Mouse (Mus musculus) gastrocnemius, postnatal 14 days (tissue): ENCODE results near the gene Stkld1. TPM values are rescaled to one million over a fixed set of nuclear protein-coding genes. Genes with fewer than 3 reads are reported as not detected.
"Not testable (repeated sequence)": the region's sequence is repeated elsewhere in the genome, so short reads cannot be mapped to it uniquely, and the experiment has no call there.

Experiments used
- DNase-seq: peaks from one replicate; pipeline ENCODE4 v3.0.0; 2021; ENCODE audit warnings: mixed read lengths
- intact Hi-C: fragments of 180-260 bp; cut with DNase I; formaldehyde crosslinking; loops from one replicate; pipeline ENCODE4 v1.15.1; 2025; ENCODE audit warnings: low total_unique reads
- long read RNA-seq, 2 experiments: library from polyadenylated mRNA; stranded (forward); transcript quantifications; one replicate each; pipeline ENCODE4 v2.0.0; 2021
- total RNA-seq, 2 experiments: library from RNA; stranded (reverse); gene quantifications; 2 replicates each; pipeline ENCODE4 v1.2.3; 2021

Gene Stkld1
- not detected for total RNA-seq
- long read RNA-seq, experiment 1: 0 reads
- long read RNA-seq, experiment 2: 0 reads

DNA sequence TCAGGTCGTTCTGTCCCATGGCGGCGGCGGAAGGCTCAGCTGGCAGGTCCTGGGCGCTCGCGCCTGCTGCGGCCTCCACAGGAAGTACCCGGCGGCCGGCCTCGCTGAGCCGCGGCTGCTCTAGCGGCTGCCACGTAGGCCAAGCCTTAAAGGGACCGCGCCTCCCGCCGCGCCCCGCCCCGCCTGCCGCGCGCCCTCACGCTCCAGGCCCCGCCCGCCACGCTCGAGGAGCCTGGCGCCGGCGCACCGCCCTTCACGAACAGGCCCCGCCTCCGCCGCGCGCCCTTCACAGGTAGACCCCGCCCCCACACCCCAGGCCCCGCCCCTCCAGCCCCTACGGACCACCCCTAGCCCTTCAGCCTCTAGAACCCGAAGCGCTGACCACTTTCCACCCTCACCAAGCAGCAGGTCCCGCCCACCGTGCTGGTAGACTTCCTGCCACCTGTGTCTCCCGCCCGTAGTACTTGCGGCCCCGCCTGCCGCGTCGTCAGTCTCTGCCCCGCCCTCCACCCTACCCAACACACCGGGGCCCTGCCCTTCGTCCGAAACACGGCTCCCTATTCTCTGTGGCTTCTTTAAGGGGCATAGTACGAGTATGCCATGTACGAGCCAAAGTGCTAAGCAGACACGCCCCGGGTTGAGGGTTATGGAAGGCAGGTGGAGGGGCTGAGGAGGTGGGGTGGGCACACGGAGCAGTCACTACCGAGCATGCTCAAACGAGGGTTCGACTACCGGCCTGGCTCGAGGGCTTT lies at the start of gene Stkld1, which contains the start of gene Surf4:
Gene Stkld1, plus strand, starts transcription at position 744 of the 752 bp plus-strand sequence.
Gene Surf4, minus strand, starts transcription at position 625 of the 752 bp plus-strand sequence.
- DNase-seq: peak; percentile 94
- intact Hi-C loops: loop anchor here (10.0 kb wide), 1 partner anchor 81 kb away; no protein-coding TSS in a partner anchor

DNA sequence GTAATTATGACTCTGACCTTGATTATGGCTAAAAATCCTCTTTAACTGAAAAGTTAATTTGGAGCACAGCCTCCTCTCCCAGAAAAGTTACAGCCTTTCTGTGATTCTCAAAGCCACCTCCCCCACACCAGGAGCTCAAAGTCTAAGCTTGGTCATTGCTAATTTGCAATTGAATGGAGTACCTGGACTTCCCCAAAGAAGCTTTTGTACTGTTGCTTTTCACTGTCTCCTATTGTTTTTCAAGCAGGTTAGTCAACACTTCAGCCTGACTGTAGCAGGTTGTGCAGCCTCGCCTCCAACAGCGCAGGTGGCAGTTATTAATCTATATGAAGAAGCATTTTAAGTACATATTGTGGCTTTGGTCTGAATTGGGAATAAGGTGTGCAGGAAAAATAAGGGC lies 48.3 kb upstream of the Stkld1 start:
- DNase-seq, intact Hi-C loops: not testable (repeated sequence)

DNA sequence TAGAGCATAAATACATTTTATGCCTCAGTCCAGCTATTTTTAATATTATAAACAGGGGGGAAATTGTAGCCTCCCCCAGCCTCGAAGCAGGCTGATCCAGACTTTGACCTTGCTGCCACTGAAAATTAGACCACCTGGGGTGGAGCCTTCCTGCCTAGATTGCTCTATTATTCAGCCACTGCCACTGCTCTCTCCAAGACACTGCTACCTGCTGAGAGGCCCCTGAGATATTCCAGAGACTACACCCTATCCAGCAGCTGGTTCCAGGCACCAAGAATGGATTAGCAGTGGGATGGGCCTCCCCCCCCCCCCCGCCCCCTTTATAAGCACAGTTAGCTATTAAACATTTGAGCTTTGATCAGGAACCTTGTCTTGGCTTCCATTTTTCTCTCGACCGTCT lies 47.7 kb upstream of the Stkld1 start:
- DNase-seq, intact Hi-C loops: not testable (repeated sequence)

DNA sequence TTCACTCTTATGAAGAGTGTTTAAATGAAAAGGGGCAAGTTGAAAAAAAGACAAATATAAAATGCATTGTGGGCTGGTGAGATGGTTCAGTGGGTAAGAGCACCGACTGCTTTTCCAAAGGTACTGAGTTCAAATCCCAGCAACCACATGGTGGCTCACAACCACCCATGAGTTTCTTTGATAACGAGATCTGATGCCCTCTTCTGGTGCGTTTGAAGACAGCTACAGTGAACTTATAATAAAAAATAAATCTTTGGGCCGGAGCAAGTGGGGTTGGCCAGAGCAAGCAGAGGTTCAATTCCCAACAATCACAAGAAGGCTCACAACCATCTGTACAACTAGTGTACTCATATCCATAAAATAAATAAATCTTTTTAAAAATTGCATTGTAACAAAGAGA lies 37.9 kb upstream of the Stkld1 start:
- intact Hi-C loops: no loop called here
- DNase-seq: no peak

DNA sequence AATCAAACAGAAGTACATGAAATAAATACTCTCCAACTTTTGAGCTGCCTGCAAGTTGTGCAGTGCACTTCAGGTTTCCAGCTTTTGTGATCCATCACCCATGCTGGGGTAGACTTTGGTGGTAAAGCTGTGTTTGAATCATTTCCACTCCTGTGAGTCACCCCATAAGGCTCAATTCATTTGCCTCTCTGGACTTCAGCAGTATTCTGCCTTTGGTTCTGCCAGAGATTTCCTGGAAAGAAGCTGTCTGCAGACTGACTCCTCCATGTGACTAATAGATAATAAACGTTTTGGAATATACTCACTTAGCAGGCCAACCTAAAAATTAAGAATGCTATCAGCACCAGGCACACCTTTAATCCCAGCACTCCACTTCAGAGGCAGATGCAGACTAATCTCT lies 33.1 kb upstream of the Stkld1 start:
- intact Hi-C loops: no loop called here

DNA sequence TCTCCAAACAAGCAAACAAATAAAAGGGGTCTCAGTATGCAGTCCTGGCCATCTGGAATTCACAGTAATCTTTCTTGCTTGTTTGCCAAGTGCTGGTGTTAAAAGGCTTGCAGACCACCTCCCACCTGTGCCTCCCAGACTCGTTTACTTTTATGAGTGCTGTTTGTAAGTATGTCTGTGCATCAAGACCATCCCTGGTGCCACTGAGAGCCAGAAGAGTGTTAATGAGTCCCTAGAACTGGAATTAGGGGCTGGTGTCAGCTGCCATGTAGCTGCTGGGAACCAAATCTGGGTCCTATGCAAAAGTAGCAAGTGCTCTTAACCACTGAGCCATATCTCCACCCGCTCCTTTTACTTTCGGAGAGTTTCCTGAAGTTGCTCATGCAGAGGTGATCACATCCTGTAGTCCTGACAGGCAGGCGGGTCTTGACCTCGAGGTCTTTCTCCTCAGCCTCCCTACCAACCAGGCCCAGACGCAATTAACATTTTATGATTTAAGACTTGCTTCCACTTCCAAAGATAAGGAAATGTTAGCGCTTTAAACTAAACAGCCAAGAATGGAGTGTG lies 31.9 kb upstream of the Stkld1 start:
- intact Hi-C loops: no loop called here
- no peak for DNase-seq

More for the DNA sequence above, 33.1 kb upstream of the Stkld1 start:
- no peak for DNase-seq

DNA sequence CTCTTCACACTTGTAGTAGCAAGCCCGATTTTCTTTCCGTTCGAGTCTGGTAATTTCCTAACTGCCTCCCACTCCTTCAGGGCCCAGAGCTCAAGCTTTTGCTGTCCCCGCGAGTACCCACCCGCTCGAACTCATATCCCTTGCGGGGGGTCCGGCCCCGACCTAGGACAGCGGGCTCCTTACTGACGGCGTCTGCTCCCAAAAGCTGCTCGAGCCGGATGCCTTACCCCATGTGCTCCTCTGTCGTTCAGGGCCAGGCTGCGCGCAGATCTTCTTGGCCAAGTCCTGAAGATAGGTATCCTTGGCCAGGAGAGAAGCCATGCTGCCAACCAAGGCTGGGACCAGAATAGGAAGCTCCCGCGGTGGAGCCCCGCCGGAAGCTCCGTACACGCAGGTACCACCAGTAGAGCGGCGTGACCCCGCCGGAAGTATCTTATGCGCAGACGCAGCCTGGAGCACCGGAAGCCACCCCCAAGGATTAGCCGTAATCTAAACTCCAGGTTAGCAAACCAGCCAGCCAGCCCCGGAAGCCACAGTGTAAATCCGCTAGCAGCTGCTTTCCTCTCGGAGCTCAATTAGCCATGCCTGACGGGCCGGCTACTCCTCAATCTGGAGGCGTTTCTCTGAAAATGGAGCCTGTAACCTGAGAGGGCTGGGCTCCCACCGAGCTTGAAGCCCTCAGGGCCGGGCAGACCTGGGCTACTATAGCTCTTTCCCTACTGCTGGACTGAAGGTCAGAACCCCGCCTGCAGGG lies 31.2 kb upstream of the Stkld1 start, which contains the start of gene Surf6:
Gene Surf6, minus strand, starts transcription at position 413 of the 754 bp plus-strand sequence.
- intact Hi-C loops: no loop called here
- DNase-seq: peak; percentile 93

DNA sequence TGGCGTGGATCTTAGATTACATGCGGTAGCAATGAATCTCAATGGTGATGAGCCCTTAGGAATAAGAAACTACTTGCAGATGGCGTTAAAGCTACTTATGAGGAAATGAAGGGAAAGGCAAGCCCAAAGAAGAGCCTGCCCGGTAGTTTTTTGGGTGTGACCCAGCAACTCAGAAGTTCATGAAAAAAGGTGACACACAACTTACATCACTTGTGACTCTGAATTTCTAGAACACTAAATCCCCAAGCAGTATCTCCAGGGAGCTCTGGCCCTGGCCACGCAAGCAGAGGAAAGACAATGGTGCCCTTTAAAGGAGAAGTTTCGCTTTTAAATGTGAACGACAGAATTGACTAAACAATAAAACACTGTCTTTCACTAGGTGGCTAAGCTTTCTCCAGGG lies 30.5 kb upstream of the Stkld1 start:
- DNase-seq: no peak
- intact Hi-C loops: no loop called here

DNA sequence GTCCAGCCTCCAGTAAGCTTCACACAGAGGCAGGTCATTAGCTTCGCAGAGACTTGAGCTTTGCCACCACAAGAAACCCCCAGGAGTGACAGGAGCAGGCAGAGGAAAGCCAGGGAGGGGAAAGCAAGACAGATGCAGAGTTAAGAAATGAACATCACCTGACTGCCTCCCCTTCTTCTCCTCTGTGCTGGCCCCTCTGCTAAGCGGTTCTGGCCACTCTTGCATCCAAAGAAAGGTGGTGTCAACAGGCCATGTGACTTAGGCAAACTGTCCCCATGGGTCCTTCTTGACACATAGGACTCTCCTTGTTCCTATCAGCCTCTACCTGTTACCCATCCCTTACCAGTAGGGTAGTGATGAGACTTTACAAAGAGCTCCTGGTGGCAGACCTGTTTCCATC lies 27.9 kb upstream of the Stkld1 start:
- intact Hi-C loops: no loop called here

DNA sequence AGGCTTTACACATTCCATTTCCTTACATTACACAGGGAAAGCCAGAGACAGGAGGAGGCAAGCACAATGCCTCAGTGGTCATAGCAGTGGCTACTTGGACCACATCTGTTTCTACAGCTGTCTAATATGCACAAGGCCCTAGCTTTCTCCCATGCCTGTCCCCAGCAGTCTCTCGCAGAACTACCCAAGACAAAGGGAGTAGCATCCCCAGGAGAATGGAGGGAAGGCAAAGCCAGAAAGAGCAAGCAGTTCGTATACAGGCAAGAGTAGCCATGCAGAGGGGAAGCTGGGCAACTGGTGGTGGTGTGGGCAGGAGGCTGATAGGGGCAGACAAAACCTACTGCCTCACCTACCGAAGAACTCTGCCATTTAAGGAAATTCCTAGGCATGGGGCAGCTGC lies 27.4 kb upstream of the Stkld1 start:
- intact Hi-C loops: no loop called here
- no peak for DNase-seq

More for the DNA sequence above, 27.9 kb upstream of the Stkld1 start:
- DNase-seq: no peak

DNA sequence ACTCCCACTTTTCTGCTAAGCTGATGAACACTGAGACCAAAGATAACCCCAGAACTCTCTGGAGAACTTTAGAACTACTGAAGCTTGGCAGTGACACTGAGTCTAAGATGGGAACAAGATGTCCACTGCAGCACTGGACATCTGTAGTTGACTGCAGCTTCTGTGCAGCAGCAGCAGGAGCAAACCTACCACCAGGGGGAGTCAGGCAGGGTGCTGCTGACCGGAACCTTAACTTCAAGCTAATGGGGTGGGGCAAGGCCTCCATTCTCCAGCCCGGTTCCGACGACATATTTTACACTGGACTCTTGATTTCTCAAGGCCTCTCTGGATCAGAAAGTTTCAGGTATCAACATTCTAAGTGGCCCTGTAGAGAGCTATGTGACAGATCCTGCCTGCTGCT lies 26.7 kb upstream of the Stkld1 start:
- DNase-seq: peak; percentile 55
- intact Hi-C loops: no loop called here

DNA sequence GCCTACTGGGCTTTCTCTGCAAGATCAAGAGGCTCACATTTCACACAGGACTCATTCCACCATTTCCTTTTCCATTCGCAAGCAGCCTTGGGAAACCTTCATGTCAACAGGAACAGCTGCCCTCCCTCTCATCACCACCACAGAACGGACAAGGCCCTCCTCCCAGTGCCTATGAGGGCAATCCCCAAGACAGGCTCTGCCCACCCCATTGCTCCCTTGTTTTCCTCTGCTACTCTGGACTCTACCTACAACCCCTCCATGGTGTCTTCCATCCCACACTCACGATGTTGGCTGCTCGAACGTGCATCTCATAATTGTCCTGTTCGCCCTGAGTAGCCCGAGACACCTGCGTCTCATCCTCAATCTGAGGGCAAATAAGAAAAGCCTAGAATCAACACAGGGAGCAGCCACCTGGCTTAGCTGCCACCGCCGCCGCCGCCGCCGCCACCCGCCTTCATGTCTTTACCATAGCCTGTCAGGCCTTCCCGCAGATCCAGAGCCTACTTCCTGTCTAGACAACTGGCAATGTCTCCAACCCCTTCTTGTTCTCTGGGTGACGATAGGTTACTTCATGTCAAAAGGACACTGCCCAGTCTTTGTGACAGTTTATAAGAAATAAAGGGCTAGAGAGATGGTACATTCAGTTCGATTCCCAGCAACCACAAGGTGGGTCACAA lies 25.0 kb upstream of the Stkld1 start:
- DNase-seq: no peak
- intact Hi-C loops: no loop called here

DNA sequence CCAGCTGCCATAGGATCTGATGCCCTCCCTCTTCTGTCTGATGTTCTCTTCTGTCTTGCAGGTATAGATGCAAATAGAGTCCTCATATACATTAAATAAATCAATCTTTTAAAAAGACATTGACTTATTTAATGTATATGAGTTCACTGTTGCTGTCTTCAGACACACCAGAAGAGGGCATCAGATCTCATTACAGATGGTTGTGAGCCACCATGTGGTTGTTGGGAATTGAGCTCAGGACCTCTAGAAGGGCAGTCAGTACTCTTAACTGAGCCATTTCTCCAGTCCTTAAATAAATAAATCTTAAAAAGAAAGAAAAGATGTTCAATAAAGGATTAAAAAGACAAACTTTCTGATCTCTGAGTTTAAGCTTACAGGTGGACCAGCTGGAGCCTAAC lies 24.5 kb upstream of the Stkld1 start:
- intact Hi-C loops: no loop called here
- DNase-seq: no peak

DNA sequence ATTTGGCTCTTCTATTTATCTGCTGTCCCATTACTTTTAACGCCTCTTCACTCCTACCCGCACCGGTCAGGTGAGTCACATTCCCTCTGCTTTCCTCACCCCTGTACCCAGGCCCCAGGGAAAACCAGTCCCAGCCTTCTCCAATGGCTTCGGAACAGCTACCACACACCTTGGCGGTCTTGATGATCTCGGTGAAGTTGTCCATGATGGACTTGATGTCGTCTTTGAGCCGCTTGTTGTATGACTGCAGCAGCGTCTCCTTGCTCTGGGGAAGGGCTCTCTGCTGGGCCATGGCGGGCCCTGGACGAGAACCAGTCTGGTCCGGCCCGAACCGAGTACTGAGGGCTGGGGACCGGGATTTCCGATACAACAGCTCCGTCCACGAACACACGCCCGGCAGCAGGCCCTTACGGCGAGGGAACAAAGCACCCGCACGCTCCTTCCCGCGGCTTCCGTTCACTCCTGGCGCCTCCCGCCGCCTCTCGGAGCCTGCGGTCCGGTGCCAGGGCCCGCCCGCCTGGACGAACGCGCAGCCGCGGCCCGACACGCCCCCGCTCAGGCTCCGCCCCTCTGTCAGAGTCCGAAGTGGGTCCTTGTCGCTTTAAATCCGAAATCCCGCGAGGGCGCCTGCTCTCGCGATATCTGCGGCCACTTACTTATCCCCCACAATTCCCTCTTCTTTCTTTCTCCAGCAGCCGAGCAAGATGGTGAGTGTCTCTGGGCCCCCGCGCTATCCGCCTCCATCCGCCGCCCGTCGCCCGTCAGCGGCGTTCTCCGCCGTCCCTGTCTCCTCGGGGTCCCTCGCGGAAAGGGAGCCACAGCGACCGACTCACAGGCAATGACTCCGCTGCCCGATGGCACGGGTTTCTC lies 23.5 kb upstream of the Stkld1 start, which contains the start of the genes Med22 and Rpl7a:
Gene Med22, minus strand, starts transcription at position 554 of the 870 bp plus-strand sequence.
Gene Rpl7a, plus strand, starts transcription at position 641 of the 870 bp plus-strand sequence.
- intact Hi-C loops: no loop called here
- peak; percentile 100 for DNase-seq

DNA sequence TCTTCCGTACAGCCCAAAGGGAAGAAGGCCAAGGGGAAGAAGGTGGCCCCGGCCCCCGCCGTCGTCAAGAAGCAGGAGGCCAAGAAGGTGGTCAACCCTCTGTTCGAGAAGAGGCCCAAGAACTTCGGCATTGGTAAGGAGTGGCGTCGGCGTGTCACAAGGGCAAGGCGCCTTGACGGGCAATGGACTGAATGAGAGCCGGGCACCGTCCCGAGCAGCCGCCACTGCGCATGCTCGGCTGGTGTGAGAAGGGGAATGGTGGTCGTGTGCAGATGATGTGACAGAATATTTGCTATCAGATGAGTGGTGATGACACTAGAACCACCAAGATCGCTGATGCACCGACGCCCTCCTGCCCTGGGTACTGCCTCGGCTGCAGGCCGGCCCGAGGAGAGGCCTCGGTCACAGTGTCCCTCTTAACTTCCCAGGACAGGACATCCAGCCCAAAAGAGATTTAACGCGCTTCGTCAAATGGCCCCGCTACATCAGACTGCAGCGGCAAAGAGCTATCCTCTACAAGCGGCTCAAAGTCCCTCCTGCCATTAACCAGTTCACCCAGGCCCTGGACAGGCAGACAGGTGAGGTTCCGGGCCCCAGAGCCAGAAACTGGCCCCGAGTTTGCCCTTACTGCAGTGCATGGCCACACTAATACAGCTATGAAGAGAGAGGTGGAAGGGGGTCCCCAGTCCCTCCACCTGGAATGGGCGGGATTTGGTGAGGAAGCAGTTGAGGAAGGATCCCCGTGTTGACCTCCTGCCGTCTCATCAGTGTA lies 22.7 kb upstream of the Stkld1 start:
- intact Hi-C loops: no loop called here
- DNase-seq: peak; percentile 62

DNA sequence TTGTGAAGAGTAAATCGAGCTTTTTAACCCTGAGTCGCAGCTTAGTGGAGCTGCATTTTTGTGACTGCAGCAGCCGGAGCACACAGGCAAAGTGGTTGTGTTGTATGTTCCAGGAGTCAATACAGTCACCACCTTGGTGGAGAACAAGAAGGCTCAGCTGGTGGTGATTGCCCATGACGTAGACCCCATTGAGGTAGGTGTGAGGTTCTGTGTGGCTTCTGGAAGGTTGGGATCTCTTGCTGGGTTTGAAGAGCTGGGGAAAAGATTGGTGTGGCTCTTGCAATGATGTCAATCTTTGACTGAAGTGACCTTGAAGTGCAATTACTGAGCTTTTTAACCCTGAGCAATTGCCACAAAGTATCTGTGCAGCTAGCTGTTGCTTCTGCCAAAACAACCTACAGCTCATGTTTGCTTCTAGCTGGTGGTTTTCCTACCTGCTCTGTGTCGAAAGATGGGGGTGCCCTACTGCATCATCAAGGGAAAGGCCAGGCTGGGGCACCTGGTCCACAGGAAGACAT lies 21.5 kb upstream of the Stkld1 start:
- intact Hi-C loops: no loop called here
- no peak for DNase-seq

DNA sequence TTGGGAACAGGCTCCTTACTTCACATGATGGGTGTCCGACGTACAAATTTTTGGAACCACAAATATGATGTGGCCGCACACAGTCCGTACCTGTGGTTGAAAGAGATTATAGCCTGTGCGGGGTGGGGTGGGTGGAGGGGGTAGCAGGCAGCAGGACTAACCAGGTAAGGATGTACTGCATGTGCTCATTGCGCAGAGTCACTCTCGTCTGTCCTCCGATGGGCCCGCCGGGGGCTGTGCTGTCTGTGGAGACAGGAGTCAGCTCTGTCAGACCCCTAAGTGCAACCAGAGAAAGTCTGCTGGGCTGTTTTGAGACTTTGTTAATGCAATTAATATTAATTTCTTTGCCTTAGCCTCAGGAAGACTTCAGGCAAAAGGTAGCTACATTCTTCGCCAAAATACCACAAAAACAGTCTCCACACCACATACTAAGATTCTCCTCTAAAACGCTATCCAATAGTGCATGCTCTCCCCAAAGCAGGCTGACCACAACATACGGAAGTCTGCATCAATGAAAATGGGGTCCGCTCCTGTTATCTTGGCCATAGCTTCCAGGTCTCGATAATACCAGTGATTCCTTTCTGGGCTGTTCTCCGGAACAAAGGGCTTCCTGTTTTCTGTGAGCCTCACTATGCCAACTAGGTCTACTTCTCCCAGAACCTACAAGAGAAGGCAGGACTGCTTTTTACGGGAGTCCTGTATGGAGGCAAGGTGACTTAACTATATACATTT lies 20.3 kb upstream of the Stkld1 start:
- intact Hi-C loops: no loop called here
- DNase-seq: no peak
